Mouse (Mus musculus): ENCODE data around the gene Dync1i1. TPM values are rescaled to one million over a fixed set of nuclear protein-coding genes. Genes with fewer than 3 reads are reported as not detected.
A peak's percentile ranks its signal among the peaks of the same experiment; 100 is the strongest.
"Not testable (repeated sequence)": the region's sequence is repeated elsewhere in the genome, so short reads cannot be mapped to it uniquely, and the experiment has no call there.

The Dync1i1 gene
- 24.6 and 33.0 TPM in 2 replicates for polyA plus RNA-seq (2014; fragmentation: Nextera tagmentation; extraction: Ambion mirVana)

DNA sequence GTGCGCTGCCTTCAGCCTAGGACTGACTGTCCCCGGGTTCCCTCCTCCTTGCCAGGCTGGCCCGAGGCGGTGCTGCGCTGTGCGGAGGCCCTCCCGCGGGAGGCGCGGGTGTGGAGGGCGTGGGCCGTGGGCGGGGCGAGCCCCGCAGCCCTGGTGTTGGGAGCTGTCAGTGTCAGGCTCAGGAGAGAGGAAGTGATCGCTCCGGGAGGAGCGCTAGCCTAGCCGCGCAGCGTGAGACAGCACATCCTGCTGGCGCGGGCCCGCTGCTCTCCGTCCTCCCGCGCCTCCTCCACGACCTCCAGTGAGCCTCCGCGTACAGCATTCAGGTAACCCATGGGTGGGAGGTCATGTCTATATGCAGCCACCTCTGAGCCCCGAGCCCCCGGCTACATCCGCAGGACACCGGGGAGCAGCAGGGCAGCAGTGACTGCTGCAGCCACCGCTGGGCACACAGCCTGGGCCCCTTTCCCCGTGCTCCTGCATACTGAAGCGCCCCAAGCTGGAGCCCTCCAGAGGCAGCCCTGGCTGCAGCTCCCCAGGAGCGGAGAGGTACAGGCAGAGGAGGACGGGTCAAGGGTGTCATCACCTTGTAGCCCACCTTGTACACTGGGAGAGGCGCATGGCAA, at the start of gene Dync1i1:
Gene Dync1i1, plus strand, starts transcription at position 29 of the 626 bp plus-strand sequence.
- ATAC-seq (ENCODE audit: low FRiP score) = peak; percentile 87
- DNase-seq (ENCODE audit: low spot score) = peak; percentile 53
- H3K4me3 ChIP-seq (replicated peaks; ENCODE audit: low read length) = peak within 1 kb of the TSS; percentile 55
- no peak within 1 kb of the TSS for H3K27ac ChIP-seq
- peaks cover 11% of the 10 kb centered on the region; the same call in 1 of the 2 replicates for H3K4me1 ChIP-seq (replicated peaks; ENCODE audit: control insufficient read depth, insufficient read depth, low read length)
- WGBS = 1% methylated on average over 33 of the region's 40 CpGs
- no peaks in the 10 kb centered on the region for H3K9me3 ChIP-seq (ENCODE audit: control insufficient read depth, low read length)
- no peaks in the 10 kb centered on the region for H3K27me3 ChIP-seq (ENCODE audit: control insufficient read depth, insufficient read depth, low read length)
- peak within 1 kb of the TSS; percentile 94 for H3K4me2 ChIP-seq (replicated peaks)
- no peaks in the 10 kb centered on the region for H3K36me3 ChIP-seq (replicated peaks; ENCODE audit: control insufficient read depth, insufficient read depth)
- H3K9ac ChIP-seq = peak within 1 kb of the TSS; percentile 68

DNA sequence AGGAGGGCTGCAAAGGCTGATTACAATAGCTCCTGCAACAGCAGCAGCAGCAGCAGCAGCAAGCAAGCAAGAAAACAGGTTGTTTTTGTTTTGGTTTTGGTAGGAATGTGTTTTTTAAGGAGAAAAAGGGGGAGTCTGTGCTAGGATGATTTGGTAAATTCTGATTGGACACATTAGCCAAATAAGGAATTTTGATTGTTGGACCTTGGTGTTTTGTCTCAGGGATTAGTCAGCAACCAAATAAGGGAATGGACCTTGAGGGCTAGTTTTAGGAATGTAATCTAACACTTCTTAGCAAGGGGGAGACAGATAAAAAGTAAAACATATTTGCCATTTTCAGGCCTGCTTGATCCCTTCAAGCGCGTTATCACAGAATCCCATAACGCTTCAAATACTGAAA, 45.7 kb upstream of the Dync1i1 start:
- Histone ChIP-seq H3K27ac (no peak overlapping the region), H3K9me3 (ENCODE audit: control insufficient read depth, low read length) (no peaks in the 10 kb centered on the region), H3K4me2 (replicated peaks) (no peak overlapping the region), H3K4me1 (replicated peaks; ENCODE audit: control insufficient read depth, insufficient read depth, low read length) (no peaks in the 10 kb centered on the region), H3K27me3 (ENCODE audit: control insufficient read depth, insufficient read depth, low read length) (no peaks in the 10 kb centered on the region), H3K4me3 (replicated peaks; ENCODE audit: low read length) (no peak overlapping the region), H3K9ac (no peak overlapping the region), H3K36me3 (replicated peaks; ENCODE audit: control insufficient read depth, insufficient read depth) (no peaks in the 10 kb centered on the region)
- WGBS = 94% methylated on average over 3 of the region's 3 CpGs
- no peak for ATAC-seq (ENCODE audit: low FRiP score)
- no peak for DNase-seq (ENCODE audit: low spot score)

DNA sequence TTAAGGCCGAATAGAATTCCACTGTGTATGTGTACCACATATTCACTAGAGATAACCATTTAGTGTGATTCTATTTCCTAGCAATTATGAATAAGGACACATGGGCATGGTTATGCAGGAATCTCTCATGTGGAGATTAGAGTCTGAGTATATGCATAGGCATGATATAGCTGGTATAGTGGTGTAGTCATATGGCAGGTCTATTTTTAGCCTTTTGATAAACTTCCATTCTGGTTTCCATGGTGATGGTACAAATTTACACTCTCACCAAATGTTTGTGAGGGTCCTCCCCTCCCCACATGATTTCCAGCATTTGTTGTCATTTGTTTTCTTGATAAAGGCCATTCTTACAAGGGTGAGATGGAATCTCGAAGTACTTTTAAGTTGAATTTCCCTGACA, 23.6 kb upstream of the Dync1i1 start:
- no peaks in the 10 kb centered on the region for H3K9me3 ChIP-seq (ENCODE audit: control insufficient read depth, low read length)
- H3K9ac ChIP-seq = no peak overlapping the region
- no peak overlapping the region for H3K4me3 ChIP-seq (replicated peaks; ENCODE audit: low read length)
- no peak for ATAC-seq (ENCODE audit: low FRiP score)
- no peaks in the 10 kb centered on the region for H3K4me1 ChIP-seq (replicated peaks; ENCODE audit: control insufficient read depth, insufficient read depth, low read length)
- no peaks in the 10 kb centered on the region for H3K36me3 ChIP-seq (replicated peaks; ENCODE audit: control insufficient read depth, insufficient read depth)
- no peak overlapping the region for H3K4me2 ChIP-seq (replicated peaks)
- DNase-seq (ENCODE audit: low spot score) = no peak
- no peak overlapping the region for H3K27ac ChIP-seq
- H3K27me3 ChIP-seq (ENCODE audit: control insufficient read depth, insufficient read depth, low read length) = no peaks in the 10 kb centered on the region
- 74% methylated on average over 2 of the region's 2 CpGs for WGBS

DNA sequence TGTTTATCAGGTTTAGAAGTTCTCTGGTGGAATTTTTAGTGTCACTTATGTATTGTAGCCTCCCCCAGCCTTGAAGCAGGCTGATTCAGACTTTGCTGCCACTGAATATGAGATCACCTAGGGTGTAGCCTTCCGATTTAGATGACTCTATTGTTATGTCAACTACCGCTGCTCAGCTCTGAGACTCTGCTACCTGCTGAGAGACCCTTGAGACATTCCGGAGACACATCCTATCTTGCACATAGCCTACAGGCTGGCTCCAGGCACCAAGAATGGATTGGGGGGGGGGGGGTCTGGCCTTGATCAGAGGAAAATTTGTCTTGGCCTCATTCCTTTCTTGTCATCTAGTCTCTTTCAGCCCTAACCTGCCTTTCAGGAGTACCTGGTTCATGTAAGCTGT, 17.5 kb upstream of the Dync1i1 start:
- H3K4me2 ChIP-seq (replicated peaks); H3K36me3 ChIP-seq (replicated peaks; ENCODE audit: control insufficient read depth, insufficient read depth); H3K9ac ChIP-seq; H3K4me1 ChIP-seq (replicated peaks; ENCODE audit: control insufficient read depth, insufficient read depth, low read length); H3K27ac ChIP-seq; H3K27me3 ChIP-seq (ENCODE audit: control insufficient read depth, insufficient read depth, low read length); H3K4me3 ChIP-seq (replicated peaks; ENCODE audit: low read length); DNase-seq (ENCODE audit: low spot score); H3K9me3 ChIP-seq (ENCODE audit: control insufficient read depth, low read length); ATAC-seq (ENCODE audit: low FRiP score): not testable (repeated sequence)
- 24% methylated on average over 3 of the region's 3 CpGs for WGBS

- Histone ChIP-seq H3K27me3 (ENCODE audit: control insufficient read depth, insufficient read depth, low read length) (no peaks in the 10 kb centered on the region), H3K36me3 (replicated peaks; ENCODE audit: control insufficient read depth, insufficient read depth) (no peaks in the 10 kb centered on the region), H3K4me1 (replicated peaks; ENCODE audit: control insufficient read depth, insufficient read depth, low read length) (no peaks in the 10 kb centered on the region), H3K9ac (no peak overlapping the region), H3K4me3 (replicated peaks; ENCODE audit: low read length) (no peak overlapping the region), H3K27ac (no peak overlapping the region), H3K9me3 (ENCODE audit: control insufficient read depth, low read length) (no peaks in the 10 kb centered on the region), H3K4me2 (replicated peaks) (no peak overlapping the region)
- ATAC-seq (ENCODE audit: low FRiP score) (no peak), DNase-seq (ENCODE audit: low spot score) (no peak)
- WGBS = 81% methylated on average over 3 of the region's 3 CpGs
Observed at GRCm38 (mm10) chr6:5710063-5710605, 15.3 kb upstream of the Dync1i1 start.

- ATAC-seq (ENCODE audit: low FRiP score) = no peak
- Histone ChIP-seq H3K36me3 (replicated peaks; ENCODE audit: control insufficient read depth, insufficient read depth) (no peaks in the 10 kb centered on the region), H3K4me1 (replicated peaks; ENCODE audit: control insufficient read depth, insufficient read depth, low read length) (no peaks in the 10 kb centered on the region), H3K9me3 (ENCODE audit: control insufficient read depth, low read length) (no peaks in the 10 kb centered on the region), H3K27ac (no peak overlapping the region), H3K4me2 (replicated peaks) (no peak overlapping the region), H3K9ac (no peak overlapping the region), H3K27me3 (ENCODE audit: control insufficient read depth, insufficient read depth, low read length) (no peaks in the 10 kb centered on the region), H3K4me3 (replicated peaks; ENCODE audit: low read length) (no peak overlapping the region)
- WGBS = 93% methylated on average over 3 of the region's 3 CpGs
- DNase-seq (ENCODE audit: low spot score) = no peak
Observed at GRCm38 (mm10) chr6:5712620-5713019, 12.8 kb upstream of the Dync1i1 start.

DNA sequence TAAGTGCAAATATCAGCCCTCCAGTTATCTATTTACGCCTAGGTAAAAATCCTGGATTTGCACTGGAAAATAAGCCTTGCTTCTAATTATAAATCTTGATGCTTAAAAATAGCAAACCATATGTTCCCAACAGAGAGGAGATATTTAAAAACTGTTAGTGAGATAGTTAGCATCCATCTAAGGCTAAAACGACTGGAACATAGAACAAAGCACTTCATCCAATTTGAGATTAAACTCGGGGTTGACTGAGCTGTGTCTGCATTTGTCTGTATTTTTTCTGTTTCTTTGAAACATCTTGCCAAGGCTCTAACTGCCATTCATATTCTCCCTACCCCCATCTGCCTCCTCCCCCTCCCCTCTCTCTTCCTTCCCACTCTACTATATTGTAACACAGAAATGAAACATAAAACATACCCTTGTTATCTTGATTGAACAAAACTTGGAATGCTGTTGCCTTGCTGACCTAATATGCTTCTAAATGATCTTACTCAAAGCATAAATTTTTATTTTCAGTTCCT, 10.3 kb upstream of the Dync1i1 start:
- WGBS = 82% methylated on average over 3 of the region's 3 CpGs
- no peak overlapping the region for H3K4me3 ChIP-seq (replicated peaks; ENCODE audit: low read length)

DNA sequence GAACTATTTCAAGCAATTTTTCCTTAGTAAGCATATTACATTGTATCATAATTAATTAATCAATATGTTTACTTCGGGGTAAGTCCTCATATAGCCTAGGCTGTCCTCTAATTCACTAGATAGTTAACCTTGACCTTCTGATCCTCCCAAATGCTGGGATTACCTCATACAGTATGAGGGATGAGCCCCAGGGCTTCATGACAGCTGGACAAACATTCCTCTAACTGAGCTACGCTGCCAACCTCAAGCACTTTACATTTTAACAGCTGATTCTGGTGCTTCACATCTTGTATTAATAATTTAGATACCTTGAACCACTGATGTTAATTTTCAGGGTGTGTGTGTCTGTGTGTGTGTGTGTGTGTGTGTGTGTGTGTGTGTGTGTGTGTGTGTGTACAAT, 6.5 kb upstream of the Dync1i1 start:
- no peak for DNase-seq (ENCODE audit: low spot score)
- Histone ChIP-seq H3K4me3 (replicated peaks; ENCODE audit: low read length) (no peak overlapping the region), H3K9me3 (ENCODE audit: control insufficient read depth, low read length) (no peaks in the 10 kb centered on the region), H3K36me3 (replicated peaks; ENCODE audit: control insufficient read depth, insufficient read depth) (no peaks in the 10 kb centered on the region), H3K27me3 (ENCODE audit: control insufficient read depth, insufficient read depth, low read length) (no peaks in the 10 kb centered on the region), H3K9ac (no peak overlapping the region), H3K4me2 (replicated peaks) (no peak overlapping the region), H3K4me1 (replicated peaks; ENCODE audit: control insufficient read depth, insufficient read depth, low read length) (no peaks in the 10 kb centered on the region), H3K27ac (no peak overlapping the region)
- WGBS = 79% methylated on average over 2 of the region's 2 CpGs
- ATAC-seq (ENCODE audit: low FRiP score) = no peak

More for the DNA sequence above, 10.3 kb upstream of the Dync1i1 start:
- Histone ChIP-seq H3K27me3 (ENCODE audit: control insufficient read depth, insufficient read depth, low read length) (no peaks in the 10 kb centered on the region), H3K4me2 (replicated peaks) (no peak overlapping the region), H3K4me1 (replicated peaks; ENCODE audit: control insufficient read depth, insufficient read depth, low read length) (no peaks in the 10 kb centered on the region), H3K36me3 (replicated peaks; ENCODE audit: control insufficient read depth, insufficient read depth) (no peaks in the 10 kb centered on the region), H3K9me3 (ENCODE audit: control insufficient read depth, low read length) (no peaks in the 10 kb centered on the region), H3K9ac (no peak overlapping the region), H3K27ac (no peak overlapping the region)
- DNase-seq (ENCODE audit: low spot score) (no peak), ATAC-seq (ENCODE audit: low FRiP score) (no peak)

- ATAC-seq (ENCODE audit: low FRiP score); H3K9ac ChIP-seq; H3K4me3 ChIP-seq (replicated peaks; ENCODE audit: low read length); DNase-seq (ENCODE audit: low spot score); H3K27me3 ChIP-seq (ENCODE audit: control insufficient read depth, insufficient read depth, low read length); H3K4me1 ChIP-seq (replicated peaks; ENCODE audit: control insufficient read depth, insufficient read depth, low read length); H3K4me2 ChIP-seq (replicated peaks); H3K9me3 ChIP-seq (ENCODE audit: control insufficient read depth, low read length); H3K27ac ChIP-seq; H3K36me3 ChIP-seq (replicated peaks; ENCODE audit: control insufficient read depth, insufficient read depth): not testable (repeated sequence)
Observed at GRCm38 (mm10) chr6:5720716-5721115, 4.7 kb upstream of the Dync1i1 start.

Measured in hindbrain, embryonic 14.5 days (tissue).